Comparison of ENCODE assay signal across 10 mouse cellular contexts in the genomic region with DNA sequence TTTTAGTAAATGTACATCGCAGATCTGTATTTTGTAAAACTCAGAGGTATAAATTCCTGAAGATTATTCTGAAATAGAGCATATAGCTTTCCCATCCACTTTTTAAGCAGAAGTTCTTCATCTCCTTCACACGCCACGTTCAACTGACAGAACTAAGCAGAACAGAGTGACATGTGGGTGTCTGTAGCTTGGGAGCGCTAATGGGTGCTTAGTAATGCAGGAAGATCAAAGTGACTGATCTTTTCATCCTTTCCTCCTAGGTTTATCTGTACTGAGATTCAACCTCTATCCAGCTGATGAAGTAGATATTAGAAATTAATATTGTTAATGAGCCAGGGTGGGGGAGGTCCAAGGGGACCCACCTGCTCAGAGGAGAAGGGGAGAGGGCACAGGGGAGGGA.
DNase-seq lines count a peak whose midpoint lies in the region; ATAC-seq and TF ChIP-seq lines count a peak whose summit lies in the region.
"Had no signal": no experiment of that assay in that cellular context is flagged by ENCODE, and none has a peak within 500 bp of the region (broad histone marks: within the 10 kb centered on the region; RNA-seq: fewer than 3 reads in every experiment).

No protein-coding gene starts in this region.

- peaks cover 8% of the 10 kb centered on the region for H3K4me1 ChIP-seq in hindbrain, postnatal 0 days (ENCODE audit: insufficient read depth, low read length)
- peaks cover 8% of the 10 kb centered on the region for H3K4me1 ChIP-seq in hindbrain, embryonic 16.5 days (ENCODE audit: control insufficient read depth, insufficient read depth, low read depth, low read length)
- H3K4me1 ChIP-seq in midbrain, embryonic 16.5 days (ENCODE audit: control insufficient read depth, insufficient read depth, low read length): peaks cover 8% of the 10 kb centered on the region
- no peaks in the 10 kb centered on the region for H3K4me1 ChIP-seq in midbrain, embryonic 11.5 days (ENCODE audit: control insufficient read depth, insufficient read depth, low read length)
- peaks cover 16% of the 10 kb centered on the region for H3K4me1 ChIP-seq in forebrain, embryonic 13.5 days
- H3K4me1 ChIP-seq: embryonic facial prominence, embryonic 12.5 days had no signal

- H3K9ac ChIP-seq in hindbrain, postnatal 0 days (replicated peaks; ENCODE audit: low read length): no peak overlapping the region
- no peak overlapping the region for H3K9ac ChIP-seq in hindbrain, embryonic 16.5 days (ENCODE audit: low read depth, low read length)
- no peak overlapping the region for H3K9ac ChIP-seq in midbrain, embryonic 16.5 days (ENCODE audit: low read depth, low read length)
- H3K9ac ChIP-seq in midbrain, embryonic 11.5 days (ENCODE audit: low read length): no peak overlapping the region
- no peak overlapping the region for H3K9ac ChIP-seq in forebrain, embryonic 13.5 days
- H3K9ac ChIP-seq: embryonic facial prominence, embryonic 12.5 days; neural tube, embryonic 12.5 days had no signal

- H3K4me3 ChIP-seq in hindbrain, postnatal 0 days (ENCODE audit: low read length): no peak overlapping the region
- no peak overlapping the region for H3K4me3 ChIP-seq in hindbrain, embryonic 16.5 days (ENCODE audit: low read length)
- no peak overlapping the region for H3K4me3 ChIP-seq in midbrain, embryonic 16.5 days (ENCODE audit: low read depth, low read length)
- no peak overlapping the region for H3K4me3 ChIP-seq in midbrain, embryonic 11.5 days (ENCODE audit: low read depth, low read length)
- no peak overlapping the region for H3K4me3 ChIP-seq in forebrain, embryonic 13.5 days
- H3K4me3 ChIP-seq: embryonic facial prominence, embryonic 12.5 days; erythroblast, embryonic 14.5 days; neural tube, embryonic 12.5 days had no signal

- H3K27ac ChIP-seq in hindbrain, postnatal 0 days: no peak overlapping the region
- H3K27ac ChIP-seq in hindbrain, embryonic 16.5 days (ENCODE audit: low read depth, low read length): no peak overlapping the region
- no peak overlapping the region for H3K27ac ChIP-seq in midbrain, embryonic 16.5 days (ENCODE audit: low read length)
- no peak overlapping the region for H3K27ac ChIP-seq in midbrain, embryonic 11.5 days (ENCODE audit: low read depth, low read length)
- H3K27ac ChIP-seq in forebrain, embryonic 13.5 days: no peak overlapping the region
- H3K27ac ChIP-seq: embryonic facial prominence, embryonic 12.5 days; neural tube, embryonic 12.5 days had no signal

- no peak for DNase-seq in hindbrain, postnatal 0 days (ENCODE audit: low spot score)
- DNase-seq in midbrain, embryonic 11.5 days (ENCODE audit: low spot score, missing footprints): no peak
- DNase-seq in urinary bladder, postnatal 10 days (ENCODE audit: low spot score): no peak
- DNase-seq in layer of hippocampus, adult 8-10 months (ENCODE audit: low spot score in 2 of 2): no peak

- no peak overlapping the region for H3K4me2 ChIP-seq in hindbrain, postnatal 0 days (ENCODE audit: low read depth, low read length)
- no peak overlapping the region for H3K4me2 ChIP-seq in hindbrain, embryonic 16.5 days (ENCODE audit: low read length)
- no peak overlapping the region for H3K4me2 ChIP-seq in midbrain, embryonic 16.5 days (ENCODE audit: low read length)
- no peak overlapping the region for H3K4me2 ChIP-seq in midbrain, embryonic 11.5 days
- H3K4me2 ChIP-seq in forebrain, embryonic 13.5 days: no peak overlapping the region
- H3K4me2 ChIP-seq: embryonic facial prominence, embryonic 12.5 days; neural tube, embryonic 12.5 days had no signal

- H3K27me3 ChIP-seq in hindbrain, postnatal 0 days (ENCODE audit: insufficient read depth, low read length): no peaks in the 10 kb centered on the region
- no peaks in the 10 kb centered on the region for H3K27me3 ChIP-seq in hindbrain, embryonic 16.5 days (replicated peaks; ENCODE audit: control insufficient read depth, insufficient read depth, low read length)
- no peaks in the 10 kb centered on the region for H3K27me3 ChIP-seq in midbrain, embryonic 16.5 days (ENCODE audit: control insufficient read depth, insufficient read depth, low read depth, low read length)
- no peaks in the 10 kb centered on the region for H3K27me3 ChIP-seq in midbrain, embryonic 11.5 days (ENCODE audit: control insufficient read depth, insufficient read depth, low read length)
- H3K27me3 ChIP-seq in forebrain, embryonic 13.5 days: no peaks in the 10 kb centered on the region
- H3K27me3 ChIP-seq: embryonic facial prominence, embryonic 12.5 days; neural tube, embryonic 12.5 days had no signal

- H3K36me3 ChIP-seq in hindbrain, postnatal 0 days (ENCODE audit: insufficient read depth, low read length): no peaks in the 10 kb centered on the region
- no peaks in the 10 kb centered on the region for H3K36me3 ChIP-seq in hindbrain, embryonic 16.5 days (ENCODE audit: control insufficient read depth, insufficient read depth, low read length)
- H3K36me3 ChIP-seq in midbrain, embryonic 16.5 days (ENCODE audit: control insufficient read depth, insufficient read depth, low read length): no peaks in the 10 kb centered on the region
- H3K36me3 ChIP-seq in midbrain, embryonic 11.5 days (ENCODE audit: control insufficient read depth, insufficient read depth, low read length): no peaks in the 10 kb centered on the region
- H3K36me3 ChIP-seq in forebrain, embryonic 13.5 days (ENCODE audit: poor library complexity, severe bottlenecking): no peaks in the 10 kb centered on the region
- H3K36me3 ChIP-seq: embryonic facial prominence, embryonic 12.5 days; neural tube, embryonic 12.5 days had no signal

- WGBS in hindbrain, postnatal 0 days: 45% methylated on average over 4 of the region's 4 CpGs
- WGBS in hindbrain, embryonic 16.5 days: 45% methylated on average over 4 of the region's 4 CpGs
- WGBS in midbrain, embryonic 16.5 days: 47% methylated on average over 4 of the region's 4 CpGs
- WGBS in midbrain, embryonic 11.5 days: 78% methylated on average over 4 of the region's 4 CpGs
- WGBS in forebrain, embryonic 13.5 days: 54% methylated on average over 4 of the region's 4 CpGs

- no peak for TF ChIP-seq CTCF in hindbrain, postnatal 0 days (IDR thresholded peaks at IDR 0.05; ENCODE audit: low read depth)

- no peaks in the 10 kb centered on the region for H3K9me3 ChIP-seq in hindbrain, postnatal 0 days (ENCODE audit: low read length)
- no peaks in the 10 kb centered on the region for H3K9me3 ChIP-seq in hindbrain, embryonic 16.5 days (ENCODE audit: control insufficient read depth, low read length)
- H3K9me3 ChIP-seq in midbrain, embryonic 16.5 days (replicated peaks; ENCODE audit: control insufficient read depth, low read length, poor library complexity, severe bottlenecking): no peaks in the 10 kb centered on the region
- H3K9me3 ChIP-seq in midbrain, embryonic 11.5 days (ENCODE audit: control insufficient read depth, low read length): no peaks in the 10 kb centered on the region
- H3K9me3 ChIP-seq in forebrain, embryonic 13.5 days (replicated peaks): no peaks in the 10 kb centered on the region
- H3K9me3 ChIP-seq: embryonic facial prominence, embryonic 12.5 days; neural tube, embryonic 12.5 days had no signal

- 0 out of 2 replicates have a peak, but pooled peaks have one; percentile 24 for ATAC-seq in hindbrain, postnatal 0 days
- ATAC-seq in hindbrain, embryonic 16.5 days: no peak
- ATAC-seq in midbrain, embryonic 16.5 days: peak; percentile 66; the same call in 1 of the 2 replicates
- no peak for ATAC-seq in midbrain, embryonic 11.5 days (ENCODE audit: low FRiP score)
- peak; percentile 54; the same call in 1 of the 2 replicates for ATAC-seq in forebrain, embryonic 13.5 days

Comparison
In these comparisons a context has a peak if more than half of its experiments do, and no peak if none do; other contexts are left out.
1. ATAC-seq: peak in hindbrain, postnatal 0 days (single experiment), midbrain, embryonic 16.5 days (single experiment) and forebrain, embryonic 13.5 days (single experiment); none in hindbrain, embryonic 16.5 days (single experiment) and midbrain, embryonic 11.5 days (single experiment).